Mouse (Mus musculus): ENCODE measurements around the gene Hspa1l. TPM values are rescaled to one million over a fixed set of nuclear protein-coding genes. Genes with fewer than 3 reads are reported as not detected.

Gene Hspa1l
- polyA plus RNA-seq, 1 experiment, result 0.28 TPM

GRCm38 (mm10) chr17:35022541-35023060 is 50.1 kb downstream of the Hspa1l start:
- TF ChIP-seq CTCF (IDR thresholded peaks at IDR 0.05; ENCODE audit: borderline replicate concordance, control insufficient read depth, extremely low read depth, insufficient read depth, low read length, poor library complexity), result no peak
- TF ChIP-seq POLR2A (IDR thresholded peaks at IDR 0.05; ENCODE audit: control insufficient read depth, extremely low read depth, insufficient read depth, low read length, poor library complexity), result no peak
- 94% methylated on average over 8 of the region's 8 CpGs for WGBS
- DNase-seq, result no peak

GRCm38 (mm10) chr17:35023221-35023620 is 50.7 kb downstream of the Hspa1l start:
- H3K27ac ChIP-seq (ENCODE audit: control insufficient read depth, insufficient read depth, low read length), result no peak overlapping the region
- H3K4me1 ChIP-seq (replicated peaks; ENCODE audit: control insufficient read depth, insufficient read depth, low read length), result peaks cover 18% of the 10 kb centered on the region
- H3K27me3 ChIP-seq (ENCODE audit: control insufficient read depth, insufficient read depth, low read length), result no peaks in the 10 kb centered on the region
- DNase-seq, result no peak
- H3K36me3 ChIP-seq (ENCODE audit: control insufficient read depth, insufficient read depth, low read length), result no peaks in the 10 kb centered on the region
- WGBS, result 97% methylated on average over 5 of the region's 5 CpGs
- TF ChIP-seq POLR2A (IDR thresholded peaks at IDR 0.05; ENCODE audit: control insufficient read depth, extremely low read depth, insufficient read depth, low read length, poor library complexity), result no peak
- no peak for TF ChIP-seq CTCF (IDR thresholded peaks at IDR 0.05; ENCODE audit: borderline replicate concordance, control insufficient read depth, extremely low read depth, insufficient read depth, low read length, poor library complexity)
- no peak overlapping the region for H3K4me3 ChIP-seq (ENCODE audit: control insufficient read depth, insufficient read depth, low read length)

More at GRCm38 (mm10) chr17:35022541-35023060, 50.1 kb downstream of the Hspa1l start:
- peaks cover 15% of the 10 kb centered on the region for H3K4me1 ChIP-seq (replicated peaks; ENCODE audit: control insufficient read depth, insufficient read depth, low read length)
- no peak overlapping the region for H3K4me3 ChIP-seq (ENCODE audit: control insufficient read depth, insufficient read depth, low read length)
- no peak overlapping the region for H3K27ac ChIP-seq (ENCODE audit: control insufficient read depth, insufficient read depth, low read length)
- no peaks in the 10 kb centered on the region for H3K36me3 ChIP-seq (ENCODE audit: control insufficient read depth, insufficient read depth, low read length)
- H3K27me3 ChIP-seq (ENCODE audit: control insufficient read depth, insufficient read depth, low read length), result no peaks in the 10 kb centered on the region

- H3K4me1 ChIP-seq (replicated peaks; ENCODE audit: control insufficient read depth, insufficient read depth, low read length), result peaks cover 23% of the 10 kb centered on the region
- no peak overlapping the region for H3K27ac ChIP-seq (ENCODE audit: control insufficient read depth, insufficient read depth, low read length)
- no peaks in the 10 kb centered on the region for H3K36me3 ChIP-seq (ENCODE audit: control insufficient read depth, insufficient read depth, low read length)
- no peak for DNase-seq
- no peak for TF ChIP-seq POLR2A (IDR thresholded peaks at IDR 0.05; ENCODE audit: control insufficient read depth, extremely low read depth, insufficient read depth, low read length, poor library complexity)
- TF ChIP-seq CTCF (IDR thresholded peaks at IDR 0.05; ENCODE audit: borderline replicate concordance, control insufficient read depth, extremely low read depth, insufficient read depth, low read length, poor library complexity), result no peak
- 49% methylated on average over 4 of the region's 4 CpGs for WGBS
- H3K27me3 ChIP-seq (ENCODE audit: control insufficient read depth, insufficient read depth, low read length), result no peaks in the 10 kb centered on the region
- no peak overlapping the region for H3K4me3 ChIP-seq (ENCODE audit: control insufficient read depth, insufficient read depth, low read length)
These were observed 51.3 kb downstream of the Hspa1l start for GRCm38 (mm10) chr17:35023756-35024155.

GRCm38 (mm10) chr17:35024261-35024660 is 51.8 kb downstream of the Hspa1l start:
- peaks cover 28% of the 10 kb centered on the region for H3K4me1 ChIP-seq (replicated peaks; ENCODE audit: control insufficient read depth, insufficient read depth, low read length)
- no peaks in the 10 kb centered on the region for H3K36me3 ChIP-seq (ENCODE audit: control insufficient read depth, insufficient read depth, low read length)
- TF ChIP-seq POLR2A (IDR thresholded peaks at IDR 0.05; ENCODE audit: control insufficient read depth, extremely low read depth, insufficient read depth, low read length, poor library complexity), result no peak
- TF ChIP-seq CTCF (IDR thresholded peaks at IDR 0.05; ENCODE audit: borderline replicate concordance, control insufficient read depth, extremely low read depth, insufficient read depth, low read length, poor library complexity), result no peak
- H3K27ac ChIP-seq (ENCODE audit: control insufficient read depth, insufficient read depth, low read length), result no peak overlapping the region
- no peak overlapping the region for H3K4me3 ChIP-seq (ENCODE audit: control insufficient read depth, insufficient read depth, low read length)
- no peaks in the 10 kb centered on the region for H3K27me3 ChIP-seq (ENCODE audit: control insufficient read depth, insufficient read depth, low read length)
- DNase-seq, result no peak
- WGBS, result 73% methylated on average over 13 of the region's 13 CpGs

- Histone ChIP-seq H3K27ac (ENCODE audit: control insufficient read depth, insufficient read depth, low read length) (no peak overlapping the region), H3K4me3 (ENCODE audit: control insufficient read depth, insufficient read depth, low read length) (no peak overlapping the region), H3K4me1 (replicated peaks; ENCODE audit: control insufficient read depth, insufficient read depth, low read length) (peaks cover 34% of the 10 kb centered on the region), H3K27me3 (ENCODE audit: control insufficient read depth, insufficient read depth, low read length) (no peaks in the 10 kb centered on the region), H3K36me3 (ENCODE audit: control insufficient read depth, insufficient read depth, low read length) (no peaks in the 10 kb centered on the region)
- no peak for DNase-seq
- TF ChIP-seq CTCF (IDR thresholded peaks at IDR 0.05; ENCODE audit: borderline replicate concordance, control insufficient read depth, extremely low read depth, insufficient read depth, low read length, poor library complexity), result no peak
- TF ChIP-seq POLR2A (IDR thresholded peaks at IDR 0.05; ENCODE audit: control insufficient read depth, extremely low read depth, insufficient read depth, low read length, poor library complexity), result no peak
- 46% methylated on average over 10 of the region's 10 CpGs for WGBS
These were observed 52.4 kb downstream of the Hspa1l start for GRCm38 (mm10) chr17:35024691-35025488.

- H3K4me1 ChIP-seq (replicated peaks; ENCODE audit: control insufficient read depth, insufficient read depth, low read length), result peaks cover 42% of the 10 kb centered on the region
- no peaks in the 10 kb centered on the region for H3K27me3 ChIP-seq (ENCODE audit: control insufficient read depth, insufficient read depth, low read length)
- no peak for DNase-seq
- H3K36me3 ChIP-seq (ENCODE audit: control insufficient read depth, insufficient read depth, low read length), result no peaks in the 10 kb centered on the region
- no peak overlapping the region for H3K4me3 ChIP-seq (ENCODE audit: control insufficient read depth, insufficient read depth, low read length)
- WGBS, result 99% methylated on average over 5 of the region's 5 CpGs
- no peak overlapping the region for H3K27ac ChIP-seq (ENCODE audit: control insufficient read depth, insufficient read depth, low read length)
- no peak for TF ChIP-seq CTCF (IDR thresholded peaks at IDR 0.05; ENCODE audit: borderline replicate concordance, control insufficient read depth, extremely low read depth, insufficient read depth, low read length, poor library complexity)
- TF ChIP-seq POLR2A (IDR thresholded peaks at IDR 0.05; ENCODE audit: control insufficient read depth, extremely low read depth, insufficient read depth, low read length, poor library complexity), result no peak
These were observed 53.7 kb downstream of the Hspa1l start for GRCm38 (mm10) chr17:35026206-35026605.
